Mouse (Mus musculus) CH12.LX (cell line): Measurements from ENCODE around the gene Ccdc78.

Experiments used
- CTCF ChIP-seq, 2 experiments: IDR thresholded peaks in 1 of 2; conservative IDR thresholded peaks in 1 of 2; 2 replicates each; pipeline ENCODE4 v1.5.1; 2011 to 2012; ENCODE audit warnings: low read depth in 2 of 2, low read length in 2 of 2, improper control_type of control experiment in 1 of 2, inconsistent platforms in 1 of 2, mild to moderate bottlenecking in 1 of 2, moderate library complexity in 1 of 2
- EP300 ChIP-seq: IDR thresholded peaks from 2 replicates; pipeline ENCODE4 v1.6.1; 2011; ENCODE audit warnings: low read length, improper control_type of control experiment
- KAT2A ChIP-seq: IDR thresholded peaks from 2 replicates; pipeline ENCODE4 v1.6.1; 2012; ENCODE audit warnings: low read length, improper control_type of control experiment, inconsistent platforms; ENCODE audit not compliant: insufficient replicate concordance
- MAFK ChIP-seq: IDR thresholded peaks from 2 replicates; pipeline ENCODE4 v1.6.1; 2011; ENCODE audit warnings: low read length, improper control_type of control experiment; ENCODE audit not compliant: insufficient replicate concordance
- MAX ChIP-seq: IDR thresholded peaks from 2 replicates; pipeline ENCODE4 v1.6.1; 2011; ENCODE audit warnings: low read length, improper control_type of control experiment
- MXI1 ChIP-seq: IDR thresholded peaks from 2 replicates; pipeline ENCODE4 v1.6.1; 2011; ENCODE audit warnings: mild to moderate bottlenecking, low read depth, low read length, improper control_type of control experiment
- POLR2A ChIP-seq: IDR thresholded peaks from 2 replicates; pipeline ENCODE4 v1.6.1; 2011; ENCODE audit warnings: low read depth, mild to moderate bottlenecking, improper control_type of control experiment, low read length
- POLR2AphosphoS2 ChIP-seq: IDR thresholded peaks from 2 replicates; pipeline ENCODE4 v1.6.1; 2011; ENCODE audit warnings: low read depth, low read length, improper control_type of control experiment
- SIN3A ChIP-seq: IDR thresholded peaks from 2 replicates; pipeline ENCODE4 v1.6.1; 2012; ENCODE audit warnings: low read length, improper control_type of control experiment, inconsistent platforms
- TBP ChIP-seq: conservative IDR thresholded peaks from 2 replicates; pipeline ENCODE4 v1.6.1; 2011; ENCODE audit warnings: low read depth, low read length, improper control_type of control experiment
- USF1 ChIP-seq: IDR thresholded peaks from 2 replicates; pipeline ENCODE4 v1.6.1; 2014; ENCODE audit warnings: low read depth, mild to moderate bottlenecking, inconsistent platforms, low read length, improper control_type of control experiment
- ZNF384 ChIP-seq: IDR thresholded peaks from 2 replicates; pipeline ENCODE4 v1.6.1; 2012; ENCODE audit warnings: low read depth, low read length, improper control_type of control experiment, inconsistent platforms

GRCm38 (mm10) chr17:25827011-25827410 lies 40.6 kb downstream of the Ccdc78 start:
- no peak for TF ChIP-seq CTCF (conservative IDR thresholded peaks at IDR 0.05 in 1 of 2, IDR thresholded peaks at IDR 0.05 in 1 of 2; ENCODE audit: low read depth in 2 of 2, low read length in 2 of 2)
- TF ChIP-seq EP300 = no peak
- no peak for TF ChIP-seq MXI1
- TF ChIP-seq MAFK = no peak
- TF ChIP-seq ZNF384 = no peak
- TF ChIP-seq KAT2A = no peak
- TF ChIP-seq POLR2AphosphoS2 = no peak
- no peak for TF ChIP-seq SIN3A
- no peak for TF ChIP-seq TBP
- TF ChIP-seq USF1 = no peak
- no peak for TF ChIP-seq MAX
- no peak for TF ChIP-seq POLR2A
